Mouse (Mus musculus): ENCODE data around the gene Lars2.

GRCm38 (mm10) chr9:123367636-123368035 lies 909 bp downstream of the Lars2 start:
- TF ChIP-seq CTCF (IDR thresholded peaks at IDR 0.05; ENCODE audit: low read depth) (no peak), EP300 (IDR thresholded peaks at IDR 0.05; ENCODE audit: low read depth) (no peak)

All from liver, embryonic 14.5 days (tissue).